Mouse (Mus musculus): Measurements from ENCODE around the gene Lima1. TPM values are rescaled to one million over a fixed set of nuclear protein-coding genes. Genes with fewer than 3 reads are reported as not detected.

Lima1 gene
- total RNA-seq, 2 experiments from 2014 or later: 8.2 to 10.7 TPM

- no peak for DNase-seq (ENCODE audit: low spot score in 2 of 2)
- intact Hi-C loops (cut with DNase I): no loop called here
Observed at GRCm38 (mm10) chr15:99874612-99875333, 483 bp downstream of the Lima1 start.

GRCm38 (mm10) chr15:99872543-99872942 is 2.7 kb downstream of the Lima1 start:
- intact Hi-C loops (cut with DNase I): no loop called here
- DNase-seq (ENCODE audit: low spot score in 2 of 2): no peak

DNA sequence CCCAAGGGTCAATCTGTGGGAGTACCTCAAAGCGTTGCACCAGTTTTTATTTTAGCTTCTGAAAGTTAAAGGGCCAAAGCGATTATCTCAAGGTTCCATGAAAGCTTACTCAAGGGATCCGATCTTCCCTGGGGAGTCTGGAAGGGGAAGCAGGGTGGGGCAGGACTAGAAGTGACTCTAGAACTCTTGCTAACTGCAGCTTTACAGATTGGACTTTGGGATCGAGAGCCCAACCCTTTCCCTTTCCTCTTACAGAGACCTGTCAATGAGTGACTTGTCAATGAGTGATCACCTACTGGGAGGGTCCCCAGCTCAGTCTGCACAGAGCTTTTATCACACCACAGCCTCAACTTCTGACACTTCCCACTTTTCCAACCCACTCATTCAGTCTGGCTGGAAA is 7.6 kb downstream of the Lima1 start:
- DNase-seq (ENCODE audit: low spot score in 2 of 2): no peak
- intact Hi-C loops (cut with DNase I): no loop called here

DNA sequence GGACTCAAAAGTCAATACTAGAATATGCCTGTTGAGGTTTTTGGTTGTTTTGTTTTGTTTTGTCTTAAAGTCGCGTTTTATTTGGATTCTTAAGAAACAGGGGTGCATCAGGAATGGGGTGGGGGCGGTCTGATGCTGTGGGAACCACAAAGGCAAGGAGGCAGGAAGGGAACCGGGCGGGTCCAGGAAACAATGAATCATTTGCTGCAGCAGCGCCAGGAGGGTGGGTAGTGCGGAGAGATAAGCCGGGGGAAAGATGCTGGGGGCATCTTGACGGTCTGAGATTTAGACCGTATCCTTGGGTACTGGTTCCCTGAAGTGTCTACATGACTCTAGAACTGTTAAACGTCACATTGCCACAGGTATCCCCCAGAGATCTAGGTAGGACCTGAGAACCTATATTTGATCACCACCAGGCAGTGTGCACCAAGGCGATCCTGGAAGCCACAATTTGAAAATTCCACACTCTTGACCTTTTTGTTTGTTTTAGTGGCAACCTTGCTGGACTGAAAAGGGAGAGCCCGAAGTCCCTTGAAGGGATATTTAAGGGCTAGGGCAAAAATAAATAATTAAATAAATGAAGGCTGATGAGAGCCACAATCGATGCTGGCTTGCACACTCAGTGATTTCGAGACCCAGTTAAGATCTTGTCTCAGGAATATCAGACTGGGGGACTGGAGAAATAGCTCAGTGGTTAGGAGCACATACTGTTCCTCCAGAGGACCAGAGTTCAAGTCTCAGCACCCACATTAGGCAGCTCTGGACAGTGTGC is 8.6 kb downstream of the Lima1 start:
- intact Hi-C loops (cut with DNase I): no loop called here

GRCm38 (mm10) chr15:99865942-99866341 is 9.3 kb downstream of the Lima1 start:
- intact Hi-C loops (cut with DNase I): no loop called here
- DNase-seq (ENCODE audit: low spot score in 2 of 2): no peak

More for the DNA sequence above, 8.6 kb downstream of the Lima1 start:
- no peak for DNase-seq (ENCODE audit: low spot score in 2 of 2)

DNA sequence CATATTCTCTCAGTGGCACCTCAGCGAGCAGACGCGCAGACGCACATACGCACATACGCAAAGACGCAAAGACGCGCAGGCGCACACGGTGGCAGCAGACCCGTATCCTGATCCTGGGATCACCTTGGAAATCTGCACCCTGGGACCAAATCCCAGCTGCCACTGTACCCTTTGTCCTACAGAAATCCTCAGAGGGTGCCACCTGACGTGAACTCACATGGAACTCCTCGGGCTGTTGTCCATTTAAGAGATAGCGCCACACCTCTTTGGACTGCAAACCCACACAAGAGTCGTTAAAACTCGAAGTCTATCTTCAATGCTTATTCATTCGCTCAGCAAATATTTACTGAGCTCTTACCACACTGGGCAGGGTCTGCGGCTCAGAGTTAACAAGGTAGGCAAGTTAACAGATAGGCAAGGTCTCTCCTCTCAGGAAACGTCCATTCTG is 9.7 kb downstream of the Lima1 start:
- no peak for DNase-seq (ENCODE audit: low spot score in 2 of 2)
- intact Hi-C loops (cut with DNase I): no loop called here

- intact Hi-C loops (cut with DNase I): no loop called here
Observed at GRCm38 (mm10) chr15:99865046-99865445, 10.2 kb downstream of the Lima1 start.

DNA sequence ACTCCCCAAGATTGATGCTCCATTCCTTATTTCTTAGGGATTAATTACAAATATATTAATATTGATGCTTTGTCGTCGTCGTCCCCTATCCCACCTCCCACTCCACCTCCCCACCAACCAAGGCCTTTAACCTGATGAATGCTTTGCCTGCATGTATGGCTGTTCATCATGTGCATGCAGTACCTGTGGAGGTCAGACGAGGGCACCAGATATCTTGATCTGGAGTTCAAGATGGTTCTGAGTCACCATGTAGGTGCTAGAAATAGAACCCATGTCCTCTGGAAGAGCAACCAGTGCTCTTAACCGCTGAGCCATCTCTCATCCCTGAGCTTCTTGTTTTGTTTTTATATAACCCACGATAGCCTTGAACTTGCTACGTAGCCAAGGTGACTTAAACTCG is 11.5 kb downstream of the Lima1 start:
- no peak for DNase-seq (ENCODE audit: low spot score in 2 of 2)
- intact Hi-C loops (cut with DNase I): no loop called here

More at GRCm38 (mm10) chr15:99865046-99865445, 10.2 kb downstream of the Lima1 start:
- DNase-seq (ENCODE audit: low spot score in 2 of 2): no peak

GRCm38 (mm10) chr15:99863358-99863757 is 11.9 kb downstream of the Lima1 start:
- intact Hi-C loops (cut with DNase I): no loop called here
- no peak for DNase-seq (ENCODE audit: low spot score in 2 of 2)

- no peak for DNase-seq (ENCODE audit: low spot score in 2 of 2)
Observed at GRCm38 (mm10) chr15:99862473-99862872, 12.8 kb downstream of the Lima1 start.

GRCm38 (mm10) chr15:99861955-99862354 is 13.3 kb downstream of the Lima1 start:
- intact Hi-C loops (cut with DNase I): no loop called here
- DNase-seq (ENCODE audit: low spot score in 2 of 2): no peak

More at GRCm38 (mm10) chr15:99862473-99862872, 12.8 kb downstream of the Lima1 start:
- intact Hi-C loops (cut with DNase I): no loop called here

DNA sequence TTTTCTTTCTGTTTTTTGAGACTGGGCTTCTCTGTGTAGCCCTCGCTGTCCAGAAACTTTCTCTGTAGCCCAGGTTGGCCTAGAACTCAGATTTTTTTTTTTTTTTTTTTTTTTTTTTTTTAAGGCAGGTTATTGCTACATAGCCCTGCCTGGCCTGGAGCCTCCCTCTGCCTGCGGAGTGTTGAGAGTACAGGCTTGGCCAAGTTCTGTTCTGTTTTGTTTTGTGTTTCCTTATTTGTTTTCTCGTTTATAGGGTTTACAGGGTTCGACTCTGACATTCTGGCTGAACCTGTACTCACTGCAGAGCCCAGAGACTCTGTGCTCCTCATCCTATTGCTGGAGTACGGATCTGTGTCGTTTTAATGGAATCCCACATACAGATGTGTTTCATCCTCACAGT is 13.7 kb downstream of the Lima1 start:
- intact Hi-C loops (cut with DNase I): no loop called here
- DNase-seq (ENCODE audit: low spot score in 2 of 2): no peak

- intact Hi-C loops (cut with DNase I): loop anchor here (5.0 kb wide), 1 partner anchor 43 kb away; no protein-coding TSS in a partner anchor
- DNase-seq (ENCODE audit: low spot score in 2 of 2): no peak
Observed at GRCm38 (mm10) chr15:99859644-99860392, 15.4 kb downstream of the Lima1 start.

GRCm38 (mm10) chr15:99857479-99857878 is 17.8 kb downstream of the Lima1 start:
- DNase-seq (ENCODE audit: low spot score in 2 of 2): no peak

DNA sequence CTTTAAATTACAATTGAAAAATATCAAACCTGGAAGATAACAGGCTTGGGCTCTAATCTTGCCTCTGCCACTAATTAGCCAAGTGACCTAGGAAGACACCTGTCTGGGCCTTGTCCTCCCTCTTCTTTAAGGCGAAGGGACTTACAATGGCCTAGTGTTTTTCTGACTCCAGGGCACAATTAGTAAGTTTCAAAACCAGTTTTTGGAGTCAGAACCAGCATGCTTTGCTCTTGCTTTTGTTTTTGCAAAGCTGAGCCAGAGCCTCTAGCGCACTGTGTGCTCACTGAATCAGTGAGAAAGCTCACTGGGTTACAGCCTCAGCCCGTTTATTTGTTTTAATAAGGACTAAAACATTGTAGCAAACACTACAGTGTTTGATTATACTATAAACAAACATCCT is 20.1 kb downstream of the Lima1 start:
- intact Hi-C loops (cut with DNase I): loop anchor here (5.0 kb wide), 1 partner anchor 38 kb away; no protein-coding TSS in a partner anchor
- no peak for DNase-seq (ENCODE audit: low spot score in 2 of 2)

More at GRCm38 (mm10) chr15:99857479-99857878, 17.8 kb downstream of the Lima1 start:
- intact Hi-C loops (cut with DNase I): loop anchor here (5.0 kb wide), 1 partner anchor 40 kb away; no protein-coding TSS in a partner anchor

- intact Hi-C loops (cut with DNase I): no loop called here
- DNase-seq (ENCODE audit: low spot score in 2 of 2): no peak
Observed at GRCm38 (mm10) chr15:99852606-99853237, 22.5 kb downstream of the Lima1 start.

GRCm38 (mm10) chr15:99850265-99850664 is 25.0 kb downstream of the Lima1 start:
- DNase-seq (ENCODE audit: low spot score in 2 of 2): no peak
- intact Hi-C loops (cut with DNase I): no loop called here

- intact Hi-C loops (cut with DNase I): no loop called here
- DNase-seq (ENCODE audit: low spot score in 2 of 2): no peak
Observed at GRCm38 (mm10) chr15:99847937-99848336, 27.3 kb downstream of the Lima1 start.

- DNase-seq (ENCODE audit: low spot score in 2 of 2): no peak
- intact Hi-C loops (cut with DNase I): no loop called here
Observed at GRCm38 (mm10) chr15:99847207-99847881, 27.9 kb downstream of the Lima1 start.
